In genomic region chr9:114930464-114931090, GRCm38 (mm10) we compare ENCODE assay signal across 8 mouse cellular contexts. TPM values are rescaled to one million over a fixed set of nuclear protein-coding genes. Genes with fewer than 3 reads are reported as not detected.
DNase-seq lines count a peak whose midpoint lies in the region; ATAC-seq and TF ChIP-seq lines count a peak whose summit lies in the region.

No protein-coding gene starts in this region.

- H3K9me3 ChIP-seq in midbrain, embryonic 11.5 days (ENCODE audit: control insufficient read depth, low read length): no peaks in the 10 kb centered on the region
- no peaks in the 10 kb centered on the region for H3K9me3 ChIP-seq in midbrain, embryonic 13.5 days

- no peak for ATAC-seq in midbrain, embryonic 11.5 days (ENCODE audit: low FRiP score)
- no peak for ATAC-seq in midbrain, embryonic 13.5 days
- ATAC-seq in megakaryocyte progenitor cell, adult 5-6 weeks (replicated peaks; ENCODE audit: poor library complexity): no peak

- no peak overlapping the region for H3K9ac ChIP-seq in midbrain, embryonic 11.5 days (ENCODE audit: low read length)
- no peak overlapping the region for H3K9ac ChIP-seq in midbrain, embryonic 13.5 days (replicated peaks)

- H3K4me2 ChIP-seq in midbrain, embryonic 11.5 days: no peak overlapping the region
- no peak overlapping the region for H3K4me2 ChIP-seq in midbrain, embryonic 13.5 days (replicated peaks)

- H3K4me3 ChIP-seq in midbrain, embryonic 11.5 days (ENCODE audit: low read depth, low read length): no peak overlapping the region
- no peak overlapping the region for H3K4me3 ChIP-seq in midbrain, embryonic 13.5 days (replicated peaks)

- WGBS in midbrain, embryonic 11.5 days: 65% methylated on average over 9 of the region's 9 CpGs
- 60% methylated on average over 9 of the region's 9 CpGs for WGBS in midbrain, embryonic 13.5 days

- TF ChIP-seq POLR2A in brain, embryonic 14.5 days (IDR thresholded peaks at IDR 0.05; ENCODE audit: borderline replicate concordance, extremely low read depth, insufficient read depth, insufficient read length, poor library complexity, severe bottlenecking): no peak

- H3K27me3 ChIP-seq in midbrain, embryonic 11.5 days (ENCODE audit: control insufficient read depth, insufficient read depth, low read length): no peaks in the 10 kb centered on the region
- H3K27me3 ChIP-seq in midbrain, embryonic 13.5 days: no peaks in the 10 kb centered on the region

- peak; percentile 47 for DNase-seq in midbrain, embryonic 11.5 days (ENCODE audit: low spot score, missing footprints)
- DNase-seq in brain, embryonic 14.5 days (ENCODE audit: low read depth): peak; percentile 83
- peak; percentile 87 for DNase-seq in gastrocnemius, postnatal 25 days
- peak; percentile 44 for DNase-seq in layer of hippocampus, adult 9-11 months
- DNase-seq in right cerebral cortex, adult 2 months (ENCODE audit: low spot score in 2 of 2): peak; percentile 26 to 42
- DNase-seq in thymus, postnatal 4 days: no peak

- no peak overlapping the region for H3K27ac ChIP-seq in midbrain, embryonic 11.5 days (ENCODE audit: low read depth, low read length)
- no peak overlapping the region for H3K27ac ChIP-seq in midbrain, embryonic 13.5 days

- TF ChIP-seq CTCF in brain, embryonic 14.5 days (IDR thresholded peaks at IDR 0.05; ENCODE audit: borderline replicate concordance, extremely low read depth, insufficient read depth, insufficient read length): no peak

- peaks cover 10% of the 10 kb centered on the region for H3K4me1 ChIP-seq in midbrain, embryonic 11.5 days (ENCODE audit: control insufficient read depth, insufficient read depth, low read length)
- peaks cover 14% of the 10 kb centered on the region for H3K4me1 ChIP-seq in midbrain, embryonic 13.5 days (replicated peaks)

- no peaks in the 10 kb centered on the region for H3K36me3 ChIP-seq in midbrain, embryonic 11.5 days (ENCODE audit: control insufficient read depth, insufficient read depth, low read length)
- no peaks in the 10 kb centered on the region for H3K36me3 ChIP-seq in midbrain, embryonic 13.5 days

RNA-seq across cellular contexts. Expression of gene Gpd1l, which starts 3.2 kb away (rescaled TPM):
- 10.0 and 11.2 TPM in 2 replicates for polyA plus RNA-seq in midbrain, embryonic 11.5 days (2014; fragmentation: Nextera tagmentation; extraction: Ambion mirVana)
- 17.1 and 18.2 TPM in 2 replicates for polyA plus RNA-seq in midbrain, embryonic 13.5 days (2015; fragmentation: Nextera tagmentation; extraction: Ambion mirVana)
- 27.4 and 30.3 TPM in 2 replicates for polyA plus RNA-seq in brain, embryonic 14.5 days (2012; rRNA removed)
- 10 to 100 TPM; 17.6 to 18.4 TPM for total RNA-seq in gastrocnemius, postnatal 25 days (2021)
- total RNA-seq in megakaryocyte progenitor cell, adult 5-6 weeks (2015): 23.9 and 25.2 TPM in 2 replicates
- total RNA-seq in megakaryocyte progenitor cell, adult 5-6 weeks (2017): 30.0 and 30.9 TPM in 2 replicates

RNA-seq across cellular contexts. Expression of gene Osbpl10, which starts 47.8 kb away (rescaled TPM):
- polyA plus RNA-seq in midbrain, embryonic 11.5 days (2014; fragmentation: Nextera tagmentation; extraction: Ambion mirVana): 0.81 and 1.1 TPM in 2 replicates
- 1.6 and 1.9 TPM in 2 replicates for polyA plus RNA-seq in midbrain, embryonic 13.5 days (2015; fragmentation: Nextera tagmentation; extraction: Ambion mirVana)
- 4.3 and 7.3 TPM in 2 replicates for polyA plus RNA-seq in brain, embryonic 14.5 days (2012; rRNA removed)
- total RNA-seq in gastrocnemius, postnatal 25 days (2021): 1 to 10 TPM; 3.2 to 3.6 TPM
- total RNA-seq in megakaryocyte progenitor cell, adult 5-6 weeks (2015): not detected in 2 replicates
- total RNA-seq in megakaryocyte progenitor cell, adult 5-6 weeks (2017): not detected in 2 replicates

RNA-seq across cellular contexts. Expression of gene Rps27rt, which starts 52.0 kb away (rescaled TPM):
- 392 and 401 TPM in 2 replicates for polyA plus RNA-seq in midbrain, embryonic 11.5 days (2014; fragmentation: Nextera tagmentation; extraction: Ambion mirVana)
- polyA plus RNA-seq in midbrain, embryonic 13.5 days (2015; fragmentation: Nextera tagmentation; extraction: Ambion mirVana): 257 and 322 TPM in 2 replicates
- 36.9 and 37.5 TPM in 2 replicates for polyA plus RNA-seq in brain, embryonic 14.5 days (2012; rRNA removed)
- total RNA-seq in gastrocnemius, postnatal 25 days (2021): 10 to 100 TPM; 11.9 to 22.3 TPM
- total RNA-seq in megakaryocyte progenitor cell, adult 5-6 weeks (2015): 256 and 259 TPM in 2 replicates
- total RNA-seq in megakaryocyte progenitor cell, adult 5-6 weeks (2017): 119 and 149 TPM in 2 replicates
